Mouse (Mus musculus) liver, embryonic 16.5 days (tissue): Measurements from ENCODE around the gene Gm49673. TPM values are rescaled to one million over a fixed set of nuclear protein-coding genes. Genes with fewer than 3 reads are reported as not detected.
"Not testable (repeated sequence)": the region's sequence is repeated elsewhere in the genome, so short reads cannot be mapped to it uniquely, and the experiment has no call there.

Experiments
- ATAC-seq: fragments of 200-750 bp; cut with Nextera tagmentation; 2 replicates; pipeline ENCODE4 v1.8.0; 2017; ENCODE audit warnings: low read depth, mild to moderate bottlenecking, moderate number of reproducible peaks, moderate library complexity
- H3K27ac ChIP-seq: fragments of 300-500 bp; sonication (generic); 2 replicates; pipeline ENCODE4 v1.5.1; 2014; ENCODE audit warnings: mild to moderate bottlenecking, low read length
- H3K27me3 ChIP-seq: fragments of 300-500 bp; sonication (generic); 2 replicates; pipeline ENCODE4 v1.6.1; 2014; ENCODE audit warnings: low read depth, low read length, mixed read lengths; ENCODE audit not compliant: control insufficient read depth, insufficient read depth
- H3K36me3 ChIP-seq: fragments of 300-500 bp; sonication (generic); 2 replicates; pipeline ENCODE4 v1.6.1; 2014; ENCODE audit warnings: mild to moderate bottlenecking; ENCODE audit not compliant: control insufficient read depth, insufficient read depth
- H3K4me1 ChIP-seq: fragments of 300-500 bp; sonication (generic); 2 replicates; pipeline ENCODE4 v1.6.1; 2014; ENCODE audit warnings: low read depth, low read length, mixed read lengths; ENCODE audit not compliant: control insufficient read depth
- H3K4me2 ChIP-seq: fragments of 300-500 bp; sonication (generic); 2 replicates; pipeline ENCODE4 v1.6.1; 2014; ENCODE audit warnings: low read depth, low read length, mixed read lengths
- H3K4me3 ChIP-seq: fragments of 300-500 bp; sonication (generic); 2 replicates; pipeline ENCODE4 v1.5.1; 2014; ENCODE audit warnings: low read depth, mild to moderate bottlenecking, low read length
- H3K9ac ChIP-seq: fragments of 300-500 bp; sonication (generic); 2 replicates; pipeline ENCODE4 v1.6.1; 2014; ENCODE audit warnings: low read depth, low read length
- H3K9me3 ChIP-seq: fragments of 300-500 bp; sonication (generic); replicated peaks from 2 replicates; pipeline ENCODE4 v1.6.1; 2016; ENCODE audit warnings: low read length; ENCODE audit not compliant: control insufficient read depth
- WGBS: fragments of 180-500 bp; shearing (Covaris S2); extraction: QIAGEN DNeasy Blood & Tissue Kit; methylation state at CpG from one replicate; pipeline ENCODE4 v1.1.7; 2014; ENCODE audit not compliant: insufficient replicate concordance; 5-methylcytosine and 5-hydroxymethylcytosine counted together
- polyA plus RNA-seq: library from polyadenylated mRNA; unstranded; fragments of >200 nt; fragmentation: Nextera tagmentation; extraction: Ambion mirVana; gene quantifications from 2 replicates; pipeline ENCODE4 v1.2.1, GENCODE M21; 2015

Gene Gm49673
- polyA plus RNA-seq, 1 experiment from 2014 or later: not detected

- H3K27ac ChIP-seq, H3K9me3 ChIP-seq, ATAC-seq, H3K9ac ChIP-seq, H3K27me3 ChIP-seq, H3K4me2 ChIP-seq, H3K4me1 ChIP-seq, H3K36me3 ChIP-seq, H3K4me3 ChIP-seq: not testable (repeated sequence)
- WGBS: 44% methylated on average over 2 of the region's 3 CpGs
Observed at GRCm38 (mm10) chr17:8056637-8057138, 90.9 kb downstream of the Gm49673 start.

- H3K4me2 ChIP-seq, ATAC-seq, H3K36me3 ChIP-seq, H3K4me1 ChIP-seq, H3K9me3 ChIP-seq, H3K9ac ChIP-seq, H3K27me3 ChIP-seq, H3K4me3 ChIP-seq, H3K27ac ChIP-seq: not testable (repeated sequence)
- WGBS: 60% methylated on average over 4 of the region's 6 CpGs
Observed at GRCm38 (mm10) chr17:8055919-8056589, 91.5 kb downstream of the Gm49673 start.

DNA sequence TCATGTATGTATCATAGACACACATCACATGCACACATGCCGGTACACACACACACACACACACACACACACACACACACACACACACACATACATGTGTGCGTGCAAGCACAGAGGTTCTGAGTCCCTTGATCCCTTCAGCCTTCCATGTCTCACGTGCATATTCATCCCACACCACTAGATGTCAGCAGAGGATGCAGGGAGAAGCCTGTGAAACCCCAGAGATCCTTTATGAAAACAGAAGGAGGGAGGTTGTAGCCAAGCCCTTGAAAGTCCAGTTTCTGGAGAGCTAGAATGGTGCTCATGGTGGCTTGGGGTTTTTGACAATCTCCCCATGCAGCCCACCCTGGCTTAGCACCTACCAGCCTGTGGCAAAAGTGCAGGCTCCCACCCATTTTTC, 96.3 kb downstream of the Gm49673 start:
- not testable (repeated sequence) for H3K4me1 ChIP-seq, H3K9ac ChIP-seq, H3K9me3 ChIP-seq, H3K27ac ChIP-seq, H3K36me3 ChIP-seq, H3K4me2 ChIP-seq, ATAC-seq, H3K4me3 ChIP-seq, H3K27me3 ChIP-seq
- WGBS: 20% methylated on average over 3 of the region's 3 CpGs

- H3K27me3 ChIP-seq, H3K9me3 ChIP-seq, ATAC-seq, H3K36me3 ChIP-seq, H3K9ac ChIP-seq, H3K4me3 ChIP-seq, H3K4me2 ChIP-seq, H3K4me1 ChIP-seq, H3K27ac ChIP-seq: not testable (repeated sequence)
- WGBS: 37% methylated on average over 5 of the region's 6 CpGs
Observed at GRCm38 (mm10) chr17:8050218-8050617, 97.4 kb downstream of the Gm49673 start.

DNA sequence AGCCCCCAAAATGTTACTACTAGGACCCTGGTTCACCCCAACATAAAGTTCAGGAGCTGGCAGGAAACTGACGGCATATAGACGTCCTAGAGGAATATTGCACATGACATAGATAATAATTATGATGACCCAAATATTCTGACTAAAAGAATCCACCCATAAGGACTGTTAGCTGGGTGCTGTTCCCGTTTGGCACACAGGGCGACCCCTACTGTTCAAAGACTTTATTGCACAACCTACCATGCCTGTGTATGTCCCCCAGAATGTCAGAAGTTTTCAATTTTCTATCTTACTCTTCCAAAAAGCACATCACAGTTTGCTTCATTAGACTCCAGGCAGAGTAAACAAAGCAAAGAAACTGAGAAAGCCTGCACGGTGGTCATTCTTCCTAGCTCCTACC, 101.4 kb downstream of the Gm49673 start:
- H3K27ac ChIP-seq, H3K9ac ChIP-seq, H3K9me3 ChIP-seq, ATAC-seq, H3K36me3 ChIP-seq, H3K4me2 ChIP-seq, H3K4me1 ChIP-seq, H3K4me3 ChIP-seq, H3K27me3 ChIP-seq: not testable (repeated sequence)
- 3% methylated on average over 2 of the region's 5 CpGs for WGBS

DNA sequence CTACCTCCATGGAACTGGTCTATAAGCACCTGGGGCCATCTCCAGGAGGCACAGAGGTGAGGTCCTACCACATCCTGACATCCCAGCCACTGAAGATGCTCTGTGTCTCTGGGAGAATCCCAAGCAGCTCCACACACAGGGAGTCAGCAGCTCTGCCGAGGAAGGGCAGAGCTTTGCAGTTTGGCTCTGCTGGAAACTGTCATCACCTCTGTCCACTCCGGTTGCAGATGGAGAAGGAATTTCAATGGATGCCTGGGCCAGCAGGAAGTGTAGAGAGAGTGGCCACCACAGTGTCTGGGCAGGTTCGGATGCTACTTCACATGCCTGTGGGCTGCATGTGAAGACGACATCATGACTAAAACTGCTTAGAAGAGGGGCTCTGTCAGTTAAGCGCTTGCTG, 106.4 kb downstream of the Gm49673 start:
- not testable (repeated sequence) for H3K4me2 ChIP-seq, H3K27me3 ChIP-seq, H3K9ac ChIP-seq, ATAC-seq, H3K4me1 ChIP-seq, H3K36me3 ChIP-seq, H3K9me3 ChIP-seq, H3K4me3 ChIP-seq, H3K27ac ChIP-seq
- WGBS: no CpG with 5 or more reads among the region's 5 CpGs

- not testable (repeated sequence) for ATAC-seq, H3K4me3 ChIP-seq, H3K27ac ChIP-seq, H3K4me2 ChIP-seq, H3K36me3 ChIP-seq, H3K4me1 ChIP-seq, H3K9ac ChIP-seq, H3K27me3 ChIP-seq, H3K9me3 ChIP-seq
- no CpG with 5 or more reads among the region's 12 CpGs for WGBS
Observed at GRCm38 (mm10) chr17:8039916-8040635, 107.5 kb downstream of the Gm49673 start.

- not testable (repeated sequence) for H3K4me3 ChIP-seq, H3K9ac ChIP-seq, H3K27me3 ChIP-seq, ATAC-seq, H3K36me3 ChIP-seq, H3K27ac ChIP-seq, H3K9me3 ChIP-seq, H3K4me1 ChIP-seq, H3K4me2 ChIP-seq
- 60% methylated on average over 3 of the region's 6 CpGs for WGBS
Observed at GRCm38 (mm10) chr17:8036976-8037375, 110.6 kb downstream of the Gm49673 start.
